Mouse (Mus musculus) T-helper 2 cell (primary cell): ENCODE data around the gene Tspyl1.

ENCODE experiments used
- in situ Hi-C: fragments of 300-600 bp; cut with MboI, MseI; formaldehyde crosslinking; loops from one replicate; pipeline ENCODE4 v1.15.1; 2025; ENCODE audit warnings: high pct_unique_total_duplicates

Gene Tspyl1

DNA sequence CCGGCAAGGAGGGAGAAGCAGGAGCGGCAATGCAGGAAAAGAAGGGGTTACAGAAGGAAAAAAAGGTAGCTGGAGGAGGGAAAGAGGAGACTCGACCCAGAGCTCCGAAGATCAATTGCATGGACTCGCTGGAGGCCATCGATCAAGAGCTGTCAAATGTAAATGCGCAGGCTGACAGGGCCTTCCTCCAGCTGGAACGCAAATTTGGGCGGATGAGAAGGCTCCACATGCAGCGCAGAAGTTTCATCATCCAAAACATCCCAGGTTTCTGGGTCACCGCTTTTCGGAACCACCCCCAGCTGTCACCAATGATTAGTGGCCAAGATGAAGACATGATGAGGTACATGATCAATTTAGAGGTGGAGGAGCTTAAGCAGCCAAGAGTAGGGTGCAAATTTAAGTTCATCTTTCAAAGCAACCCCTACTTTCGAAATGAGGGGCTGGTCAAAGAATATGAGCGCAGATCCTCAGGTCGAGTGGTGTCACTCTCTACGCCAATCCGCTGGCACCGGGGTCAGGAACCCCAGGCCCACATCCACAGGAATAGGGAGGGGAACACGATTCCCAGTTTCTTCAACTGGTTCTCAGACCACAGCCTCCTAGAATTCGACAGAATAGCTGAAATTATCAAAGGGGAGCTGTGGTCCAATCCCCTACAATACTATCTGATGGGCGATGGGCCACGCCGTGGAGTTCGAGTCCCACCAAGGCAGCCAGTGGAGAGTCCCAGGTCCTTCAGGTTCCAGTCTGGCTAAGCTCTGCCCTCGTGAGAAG, 16.2 kb downstream of the Tspyl1 start:
- in situ Hi-C loops: no loop called here

DNA sequence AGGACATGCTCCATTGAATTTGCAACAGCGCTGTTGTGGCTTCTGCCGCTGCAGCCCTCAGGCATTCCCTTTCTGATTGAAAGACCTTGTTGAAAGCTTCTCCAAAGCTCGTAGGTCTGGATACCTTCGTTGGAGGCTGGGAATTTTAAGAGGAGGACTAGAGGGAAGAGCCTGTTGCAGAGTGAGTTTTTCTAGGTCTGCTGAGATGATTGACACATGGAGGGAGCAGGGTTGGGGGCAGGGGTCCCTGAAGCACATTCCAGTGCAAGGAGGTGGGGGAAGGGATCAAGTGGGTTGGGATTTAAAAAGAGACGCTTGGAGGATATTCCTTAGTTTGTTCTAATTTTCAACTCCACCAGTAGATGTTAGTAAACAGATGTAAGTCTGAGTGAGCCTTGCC, 18.4 kb downstream of the Tspyl1 start:
- in situ Hi-C loops: no loop called here

DNA sequence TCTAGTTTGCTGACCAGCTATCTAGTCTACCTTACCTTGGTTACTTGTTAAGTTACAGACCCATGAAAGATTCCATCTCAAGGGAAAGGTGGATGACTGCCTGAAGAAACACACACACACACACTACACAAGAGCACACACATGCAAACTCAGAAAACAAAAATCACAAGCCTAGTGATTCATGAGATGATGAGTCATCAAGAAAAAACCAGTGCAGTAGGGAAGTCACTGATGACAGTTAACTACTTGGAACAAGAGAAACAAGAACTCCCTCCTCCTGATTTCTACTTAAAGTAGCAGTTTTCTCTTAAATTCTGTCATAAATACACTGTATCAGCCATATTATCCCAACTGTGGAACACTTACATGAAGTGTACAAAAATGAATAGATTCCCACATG, 25.1 kb downstream of the Tspyl1 start:
- in situ Hi-C loops: no loop called here

GRCm38 (mm10) chr10:34309915-34310685, 28.1 kb downstream of the Tspyl1 start:
- in situ Hi-C loops: no loop called here

DNA sequence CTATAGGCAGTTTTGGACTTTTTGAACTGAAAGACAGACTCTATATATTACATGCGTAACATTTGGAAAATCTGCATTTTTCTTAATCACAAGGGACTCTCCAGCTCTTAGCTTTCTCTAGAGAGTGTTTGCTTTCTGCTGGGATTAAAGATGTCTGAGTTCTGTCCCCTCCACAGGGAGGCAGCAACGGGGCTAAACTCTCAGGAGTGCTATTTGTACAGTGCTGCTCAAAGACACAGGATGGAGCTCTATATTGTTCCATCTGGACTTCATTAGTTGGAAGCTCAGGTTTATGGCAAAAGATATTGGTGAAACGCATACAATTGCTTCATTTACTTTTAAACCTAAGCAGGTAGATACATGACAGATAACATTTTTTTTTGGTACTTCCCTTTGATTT, 30.5 kb downstream of the Tspyl1 start:
- in situ Hi-C loops: no loop called here

GRCm38 (mm10) chr10:34316571-34317216, 34.7 kb downstream of the Tspyl1 start:
- in situ Hi-C loops: loop anchor here (5.0 kb wide), 1 partner anchor 46 kb away; no protein-coding TSS in a partner anchor

- in situ Hi-C loops: loop anchor here (5.0 kb wide), 1 partner anchor 45 kb away; no protein-coding TSS in a partner anchor
Measured at GRCm38 (mm10) chr10:34317217-34317606, 35.2 kb downstream of the Tspyl1 start.

- in situ Hi-C loops: no loop called here
Measured at GRCm38 (mm10) chr10:34320809-34321208, 38.8 kb downstream of the Tspyl1 start.

GRCm38 (mm10) chr10:34326701-34327100, 44.7 kb downstream of the Tspyl1 start:
- in situ Hi-C loops: no loop called here

- in situ Hi-C loops: no loop called here
Measured at GRCm38 (mm10) chr10:34327144-34327543, 45.2 kb downstream of the Tspyl1 start.

- in situ Hi-C loops: no loop called here
Measured at GRCm38 (mm10) chr10:34328310-34328709, 46.3 kb downstream of the Tspyl1 start.
